Mouse (Mus musculus) Patski (cell line): Measurements from ENCODE around the gene Itgb5. TPM values are rescaled to one million over a fixed set of nuclear protein-coding genes. Genes with fewer than 3 reads are reported as not detected.

Experiments used
- ATAC-seq: fragments of 100-300 bp; one replicate; pipeline ENCODE4 v1.8.0; 2021
- CTCF ChIA-PET: fragments of 350-600 bp; sonication (Branson Sonifier 250); formaldehyde crosslinking; loops from one replicate; lab custom pipeline; 2022; ENCODE audit warnings: inconsistent platforms; lab: Charles Lee
- POLR2A ChIA-PET: fragments of 350-600 bp; sonication (Branson Sonifier 250); formaldehyde crosslinking; loops from one replicate; lab custom pipeline; 2022; ENCODE audit warnings: antibody characterized with exemption, inconsistent platforms; lab: Charles Lee
- DNase-seq: peaks from one replicate; pipeline ENCODE4 v3.0.0-alpha.2; 2011; ENCODE audit warnings: low read depth, low spot score
- H3K27me3 ChIP-seq: fragments of 371-371 bp; one replicate; pipeline ENCODE4 v1.5.1; 2021
- CTCF ChIP-seq: fragments of 100-300 bp; IDR thresholded peaks from one replicate; pipeline ENCODE4 v1.5.1; 2021
- in situ Hi-C: fragments of 300-500 bp; cut with MboI; formaldehyde crosslinking; loops from 3 replicates; pipeline ENCODE4 v1.11.1; 2018; ENCODE audit warnings: low pct_unique_long_range_greater_than_20kb, mixed read lengths
- polyA plus RNA-seq: library from polyadenylated mRNA; unstranded; gene quantifications from one replicate; pipeline ENCODE4 v1.2.3, GENCODE M21; 2021

Gene Itgb5
- polyA plus RNA-seq, 1 experiment from 2014 or later = 355 TPM

DNA sequence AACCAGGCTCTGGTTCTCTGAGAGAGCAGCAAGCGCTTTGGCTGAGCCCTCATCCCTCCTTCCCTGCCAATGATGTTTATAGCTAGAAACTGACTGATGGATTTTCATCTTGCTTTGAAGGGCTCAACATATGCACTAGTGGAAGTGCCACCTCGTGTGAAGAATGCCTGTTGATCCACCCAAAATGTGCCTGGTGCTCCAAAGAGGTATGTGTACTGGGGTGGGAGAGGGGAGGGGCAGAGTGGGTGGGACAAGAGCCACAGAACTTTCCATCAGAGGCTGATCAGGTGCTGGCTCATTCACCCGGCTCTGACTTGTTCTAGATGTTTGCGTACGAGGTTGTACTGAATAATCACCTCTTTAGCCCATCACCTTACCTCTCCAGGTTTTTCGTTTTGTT, 15.4 kb downstream of the Itgb5 start:
- no peaks in the 10 kb centered on the region for H3K27me3 ChIP-seq
- ATAC-seq (no peak), DNase-seq (no peak)
- TF ChIP-seq CTCF = no peak
- ChIA-PET POLR2A (no interaction called here), CTCF (no interaction called here)
- in situ Hi-C loops = no loop called here

DNA sequence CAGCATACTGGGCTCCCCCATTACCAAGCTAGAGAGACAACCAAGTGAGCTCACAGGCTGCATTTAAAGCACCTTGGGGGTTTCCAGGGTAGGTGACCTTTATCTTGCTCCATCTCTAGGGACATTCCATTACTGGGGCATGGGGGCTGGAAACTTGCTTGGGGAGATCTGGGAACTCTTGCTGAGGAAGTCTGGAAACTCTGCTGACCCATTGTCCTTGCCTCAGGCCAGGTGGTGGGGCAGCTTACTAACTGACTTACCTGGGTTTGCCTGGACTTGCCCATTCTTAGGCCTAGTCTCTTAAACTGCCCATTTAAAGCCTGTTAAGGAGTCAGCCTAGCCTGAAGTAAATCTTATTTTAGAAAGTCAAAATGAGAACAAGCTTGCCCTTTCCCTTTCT, 23.8 kb downstream of the Itgb5 start:
- ChIA-PET POLR2A (no interaction called here), CTCF (interaction anchor here (1.3 kb wide), 1 partner anchor 12 kb away, joined by 5 read pairs; no protein-coding TSS in a partner anchor)
- ATAC-seq (no peak), DNase-seq (no peak)
- TF ChIP-seq CTCF = no peak
- in situ Hi-C loops = loop anchor here (25.0 kb wide), 1 partner anchor 709 kb away; the partner anchor contains the start of gene Kalrn
- H3K27me3 ChIP-seq = no peaks in the 10 kb centered on the region

DNA sequence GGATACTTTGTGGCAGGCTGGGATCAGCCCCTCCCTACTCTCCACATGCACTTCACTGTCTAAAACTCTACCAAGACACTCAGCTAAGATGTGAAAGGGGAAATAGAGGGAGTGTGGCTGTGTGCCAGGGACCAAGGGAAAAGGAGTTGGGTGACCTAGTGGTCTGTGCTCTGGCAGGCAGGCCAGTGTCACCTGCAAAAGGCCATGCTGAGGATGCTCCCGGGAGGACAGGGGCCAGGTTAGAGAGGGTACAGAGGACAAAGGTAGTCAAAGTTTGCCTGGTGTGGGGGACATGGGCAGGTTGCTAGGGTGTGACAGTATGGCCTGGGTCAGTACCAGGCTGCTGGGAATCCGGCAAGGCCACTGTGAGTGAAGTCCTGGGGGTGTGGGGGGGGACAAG, 29.3 kb downstream of the Itgb5 start:
- POLR2A ChIA-PET = interaction anchor here (1.0 kb wide), 1 partner anchor 30 kb away, joined by 3 read pairs; no protein-coding TSS in a partner anchor
- no peak for TF ChIP-seq CTCF
- in situ Hi-C loops = loop anchor here (25.0 kb wide), 1 partner anchor 704 kb away; the partner anchor contains the start of gene Kalrn
- DNase-seq (no peak), ATAC-seq (no peak)
- no peaks in the 10 kb centered on the region for H3K27me3 ChIP-seq
- CTCF ChIA-PET = no interaction called here

DNA sequence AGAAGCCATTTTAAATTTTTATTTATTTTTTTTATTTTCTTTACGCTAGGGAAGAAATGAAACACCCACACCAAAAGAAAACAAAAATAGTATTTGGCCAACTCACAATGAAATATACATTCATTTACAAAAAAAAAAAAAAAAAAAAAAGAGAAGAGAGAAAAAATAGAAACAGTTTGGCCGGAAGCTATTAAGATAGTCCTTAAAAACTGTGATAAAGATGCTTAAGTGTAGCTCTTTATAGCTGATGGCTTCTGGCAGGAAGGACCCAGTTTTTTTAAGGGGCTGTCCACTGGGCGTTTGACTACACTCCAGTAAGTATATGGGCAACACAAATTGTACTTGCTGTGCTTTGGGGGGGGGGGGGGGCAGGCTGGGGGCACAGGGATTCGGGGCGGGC, 29.9 kb downstream of the Itgb5 start:
- DNase-seq (no peak), ATAC-seq (no peak)
- POLR2A ChIA-PET = interaction anchor here (1.0 kb wide), 1 partner anchor 29 kb away, joined by 3 read pairs; no protein-coding TSS in a partner anchor
- in situ Hi-C loops = loop anchor here (25.0 kb wide), 1 partner anchor 703 kb away; the partner anchor contains the start of gene Kalrn
- H3K27me3 ChIP-seq = no peaks in the 10 kb centered on the region
- TF ChIP-seq CTCF = no peak
- CTCF ChIA-PET = no interaction called here

DNA sequence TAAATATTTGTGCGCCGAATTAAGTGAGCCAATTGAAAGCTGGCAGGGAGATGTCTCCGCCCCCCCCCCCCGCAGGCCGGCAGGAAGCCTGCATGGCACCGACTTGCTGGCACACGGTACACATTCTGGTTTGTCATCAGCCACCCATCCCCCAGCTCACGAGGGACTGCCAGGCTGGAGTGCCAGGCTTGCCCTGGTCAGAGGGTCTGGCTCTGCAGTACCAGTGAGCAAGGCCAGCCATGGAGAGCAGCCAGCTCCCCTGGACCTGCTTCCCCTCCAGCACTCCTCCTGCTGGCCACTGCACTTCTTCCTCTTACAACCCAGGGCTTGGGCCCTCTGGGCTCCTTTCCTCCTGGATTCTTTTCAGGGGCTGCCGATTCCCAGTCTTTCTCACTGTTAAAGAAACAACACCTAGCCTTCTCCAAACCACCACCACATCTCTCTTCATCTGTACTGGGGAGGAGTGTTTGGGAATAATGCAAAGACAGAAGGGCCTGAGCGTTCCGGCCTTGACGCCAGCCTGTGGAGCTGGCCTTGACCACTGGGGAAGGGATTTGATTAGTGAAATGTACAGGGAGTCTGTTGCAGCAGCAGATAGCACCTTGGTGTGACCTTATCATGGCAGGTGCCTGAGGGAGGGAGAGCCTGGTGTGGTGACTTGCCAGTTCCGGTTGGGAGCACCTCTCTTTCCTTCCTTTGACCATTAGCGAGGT, 30.7 kb downstream of the Itgb5 start:
- H3K27me3 ChIP-seq = no peaks in the 10 kb centered on the region
- CTCF ChIA-PET = interaction anchor here (0.6 kb wide), 1 partner anchor 38 kb away, joined by 3 read pairs; no protein-coding TSS in a partner anchor
- POLR2A ChIA-PET = interaction anchor here (1.0 kb wide), 1 partner anchor 28 kb away, joined by 3 read pairs; no protein-coding TSS in a partner anchor
- ATAC-seq (peak; percentile 78), DNase-seq (no peak)
- peak; percentile 58 for TF ChIP-seq CTCF
- in situ Hi-C loops = loop anchor here (25.0 kb wide), 1 partner anchor 702 kb away; the partner anchor contains the start of gene Kalrn

DNA sequence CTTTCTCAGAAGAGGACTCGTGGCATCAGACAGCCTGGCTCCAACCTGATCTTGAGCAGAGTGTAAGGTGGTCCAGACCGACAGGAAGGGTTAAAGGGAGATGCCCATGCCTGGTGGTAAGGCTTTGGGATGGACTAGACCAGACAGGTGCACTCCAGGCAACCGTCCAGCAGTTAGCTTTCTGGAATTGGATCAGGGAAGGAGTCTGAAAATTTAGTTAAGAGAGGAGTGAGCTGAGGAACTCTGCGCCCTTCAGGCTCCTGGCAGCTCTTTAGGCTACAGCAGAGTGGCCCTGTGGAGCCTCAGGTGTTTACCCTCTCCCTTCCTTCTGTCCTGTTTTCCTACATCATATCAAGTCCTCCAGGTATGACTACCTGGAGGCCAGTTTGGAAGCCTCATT, 32.9 kb downstream of the Itgb5 start:
- CTCF ChIA-PET = no interaction called here

DNA sequence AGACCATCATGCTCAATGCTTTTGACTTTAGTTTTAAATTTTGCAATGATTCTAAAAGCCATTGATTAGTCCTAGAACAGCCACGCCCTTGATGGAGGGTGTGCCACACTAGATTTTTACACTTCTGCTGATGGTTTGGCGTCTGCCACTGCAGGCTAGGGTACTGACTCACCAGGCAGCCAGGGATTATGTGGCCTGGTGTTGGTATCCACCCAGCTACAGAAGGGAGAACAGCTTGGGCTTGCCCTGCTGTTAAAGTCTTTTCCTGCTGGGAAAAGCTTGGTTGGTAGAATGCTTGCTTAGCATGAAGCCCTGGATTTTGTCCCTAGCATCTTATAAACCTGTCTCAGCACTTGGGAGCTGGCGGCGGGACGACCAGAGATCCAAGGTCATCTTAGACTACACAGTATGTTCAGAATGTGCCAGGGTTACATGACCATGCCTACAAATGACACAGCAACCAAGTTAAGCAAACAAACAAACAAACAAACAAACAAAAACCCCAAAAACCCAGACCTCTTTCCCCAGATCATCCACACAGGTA, 33.8 kb downstream of the Itgb5 start:
- ATAC-seq (no peak), DNase-seq (no peak)
- CTCF ChIA-PET = no interaction called here
- POLR2A ChIA-PET = no interaction called here
- in situ Hi-C loops = loop anchor here (25.0 kb wide), 1 partner anchor 699 kb away; the partner anchor contains the start of gene Kalrn
- TF ChIP-seq CTCF = no peak
- no peaks in the 10 kb centered on the region for H3K27me3 ChIP-seq

More for the DNA sequence above, 32.9 kb downstream of the Itgb5 start:
- no peak for DNase-seq
- POLR2A ChIA-PET = no interaction called here
- ATAC-seq = no peak
- in situ Hi-C loops = loop anchor here (25.0 kb wide), 1 partner anchor 700 kb away; the partner anchor contains the start of gene Kalrn
- TF ChIP-seq CTCF = no peak
- no peaks in the 10 kb centered on the region for H3K27me3 ChIP-seq

DNA sequence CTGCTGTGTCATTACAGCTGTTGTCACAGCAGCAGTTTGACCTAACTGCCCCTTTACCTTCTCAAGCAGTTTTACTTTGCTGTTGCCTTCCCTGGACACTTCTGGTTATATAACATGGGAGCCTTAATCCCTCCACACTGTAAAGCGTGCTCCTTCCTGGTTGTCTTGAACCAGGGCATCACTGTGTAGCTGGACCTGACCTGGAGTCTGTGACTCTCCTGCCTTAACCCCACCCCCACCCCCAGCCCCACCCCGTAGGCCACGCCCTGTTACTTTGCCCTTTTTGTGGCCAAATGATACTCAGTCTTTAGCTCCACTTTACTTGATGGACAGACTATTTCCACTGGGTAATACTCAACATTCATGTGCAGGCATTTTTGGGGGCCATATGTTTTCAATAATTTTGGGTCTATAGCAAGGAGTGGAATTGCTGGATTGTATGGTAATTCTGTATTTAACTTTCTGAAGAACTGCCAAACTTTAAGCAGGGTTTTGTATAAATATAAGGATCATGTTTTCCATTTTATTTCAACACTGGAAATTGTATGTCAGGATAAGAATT, 40.8 kb downstream of the Itgb5 start:
- no peaks in the 10 kb centered on the region for H3K27me3 ChIP-seq
- ATAC-seq (no peak), DNase-seq (no peak)
- ChIA-PET CTCF (no interaction called here), POLR2A (interaction anchor here (1.4 kb wide), 1 partner anchor 33 kb away, joined by 6 read pairs; no protein-coding TSS in a partner anchor)
- in situ Hi-C loops = loop anchor here (5.0 to 25.0 kb wide), 2 partner anchors 38 to 692 kb away; partner anchors contain the start of gene Kalrn
- no peak for TF ChIP-seq CTCF

DNA sequence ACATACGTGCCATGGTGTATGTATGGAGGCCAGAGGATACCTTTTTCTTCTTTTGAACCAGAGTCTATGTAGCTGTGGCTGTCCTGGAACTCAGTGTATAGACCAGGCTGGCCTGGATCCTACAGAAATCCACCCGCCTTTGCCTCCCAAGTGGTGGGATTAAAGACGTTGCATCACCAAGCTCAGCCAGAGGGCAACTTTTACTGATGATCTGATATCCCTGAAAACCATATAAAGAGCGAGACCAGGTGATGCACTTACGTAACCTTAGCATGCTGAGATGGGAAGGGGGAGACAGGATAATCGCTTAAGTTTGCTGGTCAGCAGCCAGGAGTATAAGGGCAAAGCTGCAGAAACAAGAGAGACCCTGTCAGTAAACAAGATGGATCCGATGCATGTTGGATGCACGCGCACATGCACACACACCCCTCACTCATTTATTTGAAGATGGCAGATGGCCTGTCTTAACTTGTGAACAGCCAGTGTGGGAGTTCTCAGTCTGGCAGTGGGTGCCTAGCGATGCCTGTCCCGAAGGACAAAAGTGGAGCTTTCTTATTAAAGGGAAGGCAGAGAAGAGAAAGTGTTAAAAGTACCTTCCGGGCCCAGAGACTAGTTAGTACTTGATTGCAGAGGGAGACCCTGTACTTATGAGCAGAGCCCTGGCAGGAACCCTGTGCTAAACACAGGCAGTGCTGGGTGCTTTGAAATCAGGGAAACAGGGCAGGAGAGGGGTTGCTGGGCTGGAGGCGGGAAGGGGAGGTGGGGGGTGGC, 41.7 kb downstream of the Itgb5 start:
- DNase-seq (no peak), ATAC-seq (no peak)
- in situ Hi-C loops = loop anchor here (5.0 to 25.0 kb wide), 2 partner anchors 39 to 691 kb away; partner anchors contain the start of gene Kalrn
- POLR2A ChIA-PET = interaction anchor here (0.9 to 1.4 kb wide), 3 partner anchors 19 to 38 kb away, joined by 3 to 6 read pairs (median 3); no protein-coding TSS in a partner anchor
- CTCF ChIA-PET = no interaction called here
- no peak for TF ChIP-seq CTCF
- no peaks in the 10 kb centered on the region for H3K27me3 ChIP-seq
